Mouse (Mus musculus): ENCODE data around the gene Nfib. TPM values are rescaled to one million over a fixed set of nuclear protein-coding genes. Genes with fewer than 3 reads are reported as not detected.

Gene Nfib
- polyA plus RNA-seq, 1 experiment: 4.1 TPM

DNA sequence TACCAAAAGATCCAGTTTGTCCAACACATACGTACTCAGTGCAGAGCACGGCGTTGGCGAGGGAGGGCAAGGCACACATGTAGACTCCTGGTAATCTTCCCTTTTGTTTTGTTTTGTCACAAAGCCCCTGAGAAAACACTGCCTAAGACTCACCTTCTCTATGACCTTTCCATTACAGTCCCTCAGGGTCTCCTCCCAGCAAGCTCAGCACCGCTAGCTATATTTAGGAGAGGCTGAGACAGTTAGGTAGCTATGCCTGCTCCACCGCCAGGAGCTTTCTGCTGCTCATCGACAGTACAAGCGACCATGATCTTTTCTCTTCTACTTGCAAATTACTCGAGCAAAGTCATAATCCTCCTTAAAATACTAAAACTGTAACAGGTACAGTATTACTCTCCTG is 224.9 kb downstream of the Nfib start:
- 87% methylated on average over 9 of the region's 9 CpGs for WGBS
- no peaks in the 10 kb centered on the region for H3K4me1 ChIP-seq (ENCODE audit: control insufficient read depth, insufficient read depth, low read length)
- TF ChIP-seq POLR2A (IDR thresholded peaks at IDR 0.05; ENCODE audit: borderline replicate concordance, control insufficient read depth, low read depth, low read length): no peak
- TF ChIP-seq CTCF (IDR thresholded peaks at IDR 0.05; ENCODE audit: control insufficient read depth, insufficient read depth, low read length): no peak

GRCm38 (mm10) chr4:82479394-82479793 is 226.2 kb downstream of the Nfib start:
- H3K4me3 ChIP-seq (replicated peaks; ENCODE audit: control insufficient read depth, low read depth, low read length): no peak overlapping the region
- H3K27ac ChIP-seq (ENCODE audit: control insufficient read depth, insufficient read depth, low read depth, low read length, poor library complexity): no peak overlapping the region
- no peaks in the 10 kb centered on the region for H3K4me1 ChIP-seq (ENCODE audit: control insufficient read depth, insufficient read depth, low read length)
- 57% methylated on average over 4 of the region's 4 CpGs for WGBS
- no peak for TF ChIP-seq POLR2A (IDR thresholded peaks at IDR 0.05; ENCODE audit: borderline replicate concordance, control insufficient read depth, low read depth, low read length)
- TF ChIP-seq CTCF (IDR thresholded peaks at IDR 0.05; ENCODE audit: control insufficient read depth, insufficient read depth, low read length): no peak

More for the DNA sequence above, 224.9 kb downstream of the Nfib start:
- no peak overlapping the region for H3K4me3 ChIP-seq (replicated peaks; ENCODE audit: control insufficient read depth, low read depth, low read length)
- no peak overlapping the region for H3K27ac ChIP-seq (ENCODE audit: control insufficient read depth, insufficient read depth, low read depth, low read length, poor library complexity)

DNA sequence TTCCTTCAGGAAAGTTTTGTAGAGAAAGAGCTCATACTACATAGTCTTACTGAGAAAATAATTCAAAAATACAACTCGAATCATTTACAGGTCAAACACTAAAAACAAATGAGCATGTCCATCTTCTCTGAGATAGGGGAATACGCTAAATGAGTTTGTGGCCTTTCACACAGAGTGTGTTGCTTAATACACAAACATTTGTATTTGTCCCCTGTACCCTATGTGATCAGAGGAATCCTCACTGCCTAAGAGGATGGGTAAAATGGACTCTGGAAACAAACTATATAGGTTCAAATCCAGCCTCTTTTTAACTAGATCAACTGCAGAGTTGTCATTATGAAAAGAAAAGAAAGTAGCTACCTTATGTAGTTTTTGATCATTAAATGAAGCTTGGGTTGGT is 227.8 kb downstream of the Nfib start:
- Histone ChIP-seq H3K4me1 (ENCODE audit: control insufficient read depth, insufficient read depth, low read length) (no peaks in the 10 kb centered on the region), H3K27ac (ENCODE audit: control insufficient read depth, insufficient read depth, low read depth, low read length, poor library complexity) (no peak overlapping the region), H3K4me3 (replicated peaks; ENCODE audit: control insufficient read depth, low read depth, low read length) (no peak overlapping the region)
- WGBS: 70% methylated on average over 2 of the region's 2 CpGs
- no peak for TF ChIP-seq CTCF (IDR thresholded peaks at IDR 0.05; ENCODE audit: control insufficient read depth, insufficient read depth, low read length)
- TF ChIP-seq POLR2A (IDR thresholded peaks at IDR 0.05; ENCODE audit: borderline replicate concordance, control insufficient read depth, low read depth, low read length): no peak

DNA sequence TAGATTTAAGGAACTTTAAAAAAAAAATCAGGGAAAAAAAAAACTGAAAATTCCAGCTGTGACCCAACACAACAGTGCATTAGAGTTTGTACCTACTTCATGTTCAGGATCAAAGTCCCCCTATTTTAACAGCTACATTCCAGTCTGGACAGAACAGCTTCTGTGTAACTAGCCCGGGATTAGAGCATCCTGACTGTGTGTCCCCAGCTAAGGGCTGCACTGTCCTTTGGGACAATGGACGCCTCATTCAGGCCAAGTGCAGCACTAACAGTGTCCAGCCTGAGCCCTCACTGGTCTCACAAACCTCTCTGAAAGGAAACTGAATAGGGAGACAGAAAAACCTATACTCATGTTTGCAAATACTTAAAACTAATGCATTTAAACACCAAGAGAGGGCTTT is 229.1 kb downstream of the Nfib start:
- H3K27ac ChIP-seq (ENCODE audit: control insufficient read depth, insufficient read depth, low read depth, low read length, poor library complexity): no peak overlapping the region
- H3K4me3 ChIP-seq (replicated peaks; ENCODE audit: control insufficient read depth, low read depth, low read length): no peak overlapping the region
- WGBS: 68% methylated on average over 2 of the region's 2 CpGs
- no peaks in the 10 kb centered on the region for H3K4me1 ChIP-seq (ENCODE audit: control insufficient read depth, insufficient read depth, low read length)
- no peak for TF ChIP-seq POLR2A (IDR thresholded peaks at IDR 0.05; ENCODE audit: borderline replicate concordance, control insufficient read depth, low read depth, low read length)

DNA sequence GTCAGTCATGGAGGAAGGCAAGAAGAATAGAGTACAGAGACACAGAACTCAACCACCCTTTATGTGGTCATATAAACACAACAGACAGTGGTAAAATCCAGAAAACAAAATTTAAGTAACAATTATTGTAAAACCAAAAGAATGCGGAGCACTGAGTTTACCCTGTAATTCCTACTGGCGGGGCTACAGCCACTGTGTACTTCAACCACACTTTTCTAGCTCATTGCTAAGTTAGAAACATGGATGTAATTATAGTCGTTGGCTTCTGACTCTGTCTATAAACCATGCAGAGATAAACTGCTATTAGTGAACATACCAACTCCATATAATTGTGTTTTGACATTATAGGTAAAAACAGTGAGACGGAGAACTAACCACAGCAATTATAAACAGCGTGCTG is 231.2 kb downstream of the Nfib start:
- no peaks in the 10 kb centered on the region for H3K4me1 ChIP-seq (ENCODE audit: control insufficient read depth, insufficient read depth, low read length)
- no peak overlapping the region for H3K4me3 ChIP-seq (replicated peaks; ENCODE audit: control insufficient read depth, low read depth, low read length)
- no peak overlapping the region for H3K27ac ChIP-seq (ENCODE audit: control insufficient read depth, insufficient read depth, low read depth, low read length, poor library complexity)
- 77% methylated on average over 5 of the region's 5 CpGs for WGBS
- TF ChIP-seq POLR2A (IDR thresholded peaks at IDR 0.05; ENCODE audit: borderline replicate concordance, control insufficient read depth, low read depth, low read length) (no peak), CTCF (IDR thresholded peaks at IDR 0.05; ENCODE audit: control insufficient read depth, insufficient read depth, low read length) (no peak)

DNA sequence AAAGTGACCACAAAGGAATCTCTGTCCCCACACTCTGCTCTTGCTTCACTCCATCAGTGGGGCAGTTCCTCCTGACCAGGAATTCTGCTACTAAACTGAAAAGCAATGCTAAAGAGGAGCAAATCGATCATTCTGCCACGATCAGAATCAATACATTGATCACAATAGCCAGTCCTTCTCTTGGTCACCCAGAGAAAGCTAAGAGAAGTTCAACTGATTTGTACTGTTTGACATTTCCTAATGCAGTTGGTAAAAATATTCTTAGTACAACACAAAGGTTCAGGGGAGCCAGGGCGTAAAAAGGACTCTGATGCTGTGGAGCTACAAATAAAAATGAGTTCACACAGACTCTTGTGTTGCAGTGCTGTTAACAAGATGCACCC is 234.6 kb downstream of the Nfib start:
- Histone ChIP-seq H3K27ac (ENCODE audit: control insufficient read depth, insufficient read depth, low read depth, low read length, poor library complexity) (no peak overlapping the region), H3K4me3 (replicated peaks; ENCODE audit: control insufficient read depth, low read depth, low read length) (no peak overlapping the region)
- 77% methylated on average over 3 of the region's 3 CpGs for whole genome bisulfite sequencing

GRCm38 (mm10) chr4:82470212-82470937 is 235.2 kb downstream of the Nfib start:
- Histone ChIP-seq H3K4me1 (ENCODE audit: control insufficient read depth, insufficient read depth, low read length) (no peaks in the 10 kb centered on the region), H3K4me3 (replicated peaks; ENCODE audit: control insufficient read depth, low read depth, low read length) (no peak overlapping the region), H3K27ac (ENCODE audit: control insufficient read depth, insufficient read depth, low read depth, low read length, poor library complexity) (no peak overlapping the region)
- WGBS: 71% methylated on average over 5 of the region's 5 CpGs
- TF ChIP-seq CTCF (IDR thresholded peaks at IDR 0.05; ENCODE audit: control insufficient read depth, insufficient read depth, low read length): no peak
- no peak for TF ChIP-seq POLR2A (IDR thresholded peaks at IDR 0.05; ENCODE audit: borderline replicate concordance, control insufficient read depth, low read depth, low read length)

More for the DNA sequence above, 234.6 kb downstream of the Nfib start:
- H3K4me1 ChIP-seq (ENCODE audit: control insufficient read depth, insufficient read depth, low read length): no peaks in the 10 kb centered on the region
- TF ChIP-seq CTCF (IDR thresholded peaks at IDR 0.05; ENCODE audit: control insufficient read depth, insufficient read depth, low read length): no peak
- TF ChIP-seq POLR2A (IDR thresholded peaks at IDR 0.05; ENCODE audit: borderline replicate concordance, control insufficient read depth, low read depth, low read length): no peak

DNA sequence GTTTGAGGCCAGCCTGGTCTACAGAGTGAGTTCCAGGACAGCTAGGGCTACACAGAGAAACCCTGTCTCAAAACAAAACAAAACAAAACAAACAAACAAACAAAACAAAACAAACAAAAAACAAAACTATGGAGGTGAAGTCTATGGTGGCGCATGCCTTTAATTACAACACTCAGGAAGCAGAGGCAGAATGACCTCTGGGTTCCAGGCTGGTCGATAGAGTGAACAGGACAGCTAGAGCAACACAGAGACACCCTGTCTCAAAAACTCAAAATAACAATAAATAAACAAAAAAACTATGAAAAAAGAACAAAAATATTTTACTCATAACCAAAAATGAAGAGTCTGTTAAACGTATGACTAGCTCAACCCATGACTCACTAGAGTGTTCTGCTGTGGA is 236.6 kb downstream of the Nfib start:
- H3K27ac ChIP-seq (ENCODE audit: control insufficient read depth, insufficient read depth, low read depth, low read length, poor library complexity): no peak overlapping the region
- WGBS: 79% methylated on average over 3 of the region's 3 CpGs

GRCm38 (mm10) chr4:82466717-82467116 is 238.8 kb downstream of the Nfib start:
- Histone ChIP-seq H3K4me1 (ENCODE audit: control insufficient read depth, insufficient read depth, low read length) (no peaks in the 10 kb centered on the region), H3K4me3 (replicated peaks; ENCODE audit: control insufficient read depth, low read depth, low read length) (no peak overlapping the region), H3K27ac (ENCODE audit: control insufficient read depth, insufficient read depth, low read depth, low read length, poor library complexity) (no peak overlapping the region)
- WGBS: 24% methylated on average over 8 of the region's 8 CpGs
- TF ChIP-seq CTCF (IDR thresholded peaks at IDR 0.05; ENCODE audit: control insufficient read depth, insufficient read depth, low read length) (no peak), POLR2A (IDR thresholded peaks at IDR 0.05; ENCODE audit: borderline replicate concordance, control insufficient read depth, low read depth, low read length) (no peak)

More for the DNA sequence above, 236.6 kb downstream of the Nfib start:
- Histone ChIP-seq H3K4me1 (ENCODE audit: control insufficient read depth, insufficient read depth, low read length) (no peaks in the 10 kb centered on the region), H3K4me3 (replicated peaks; ENCODE audit: control insufficient read depth, low read depth, low read length) (no peak overlapping the region)
- TF ChIP-seq CTCF (IDR thresholded peaks at IDR 0.05; ENCODE audit: control insufficient read depth, insufficient read depth, low read length) (no peak), POLR2A (IDR thresholded peaks at IDR 0.05; ENCODE audit: borderline replicate concordance, control insufficient read depth, low read depth, low read length) (no peak)

Data from bone marrow, adult 2 months (tissue).